26 mouse cellular contexts compared by ENCODE assay signal in genomic region chr7:35099528-35099927, GRCm38 (mm10).
"Had no signal": no experiment of that assay in that cellular context is flagged by ENCODE, and none has a peak within 500 bp of the region (broad histone marks: within the 10 kb centered on the region; RNA-seq: fewer than 3 reads in every experiment).

No protein-coding gene starts in this region.

- ATAC-seq: hindbrain, postnatal 0 days; intestine, embryonic 16.5 days; liver, embryonic 12.5 days had no signal

- H3K4me3 ChIP-seq: gastrocnemius, adult 2 months; heart, adult 2 months; heart, embryonic 13.5 days; heart, embryonic 15.5 days; hindbrain, embryonic 13.5 days; hindbrain, embryonic 15.5 days; kidney, embryonic 15.5 days; layer of hippocampus, adult 2 months; left cerebral cortex, adult 2 months; limb, embryonic 13.5 days; limb, embryonic 15.5 days; liver, embryonic 12.5 days had no signal

- H3K4me1 ChIP-seq: heart, embryonic 15.5 days; hindbrain, embryonic 13.5 days; hindbrain, embryonic 15.5 days; kidney, embryonic 15.5 days; limb, embryonic 13.5 days; limb, embryonic 15.5 days; liver, embryonic 12.5 days had no signal

- H3K27ac ChIP-seq: gastrocnemius, adult 2 months; heart, adult 2 months; heart, embryonic 13.5 days; heart, embryonic 15.5 days; hindbrain, embryonic 13.5 days; hindbrain, embryonic 15.5 days; hindbrain, postnatal 0 days; kidney, embryonic 15.5 days; kidney, postnatal 0 days; layer of hippocampus, adult 2 months; left cerebral cortex, adult 2 months; limb, embryonic 13.5 days; limb, embryonic 15.5 days; liver, embryonic 12.5 days; liver, embryonic 14.5 days had no signal

- DNase-seq: gastrocnemius, adult 2 months; gastrocnemius, postnatal 10 days; gastrocnemius, postnatal 25 days; heart, adult 2 months; heart, postnatal 14 days; heart, postnatal 36 days; kidney, adult 11 months; kidney, adult 2 months; kidney, adult 9 months; kidney, postnatal 25 days; kidney, postnatal 4 days; left cerebral cortex, postnatal 4 days had no signal
